Mouse (Mus musculus) ES-Bruce4 (cell line): ENCODE results near the gene Engase.

ENCODE experiments used
- CTCF ChIP-seq: IDR thresholded peaks from one replicate; pipeline ENCODE4 v1.8.1; 2011; ENCODE audit warnings: low read depth, low read length
- EP300 ChIP-seq: IDR thresholded peaks from 2 replicates; pipeline ENCODE4 v1.6.1; 2011; ENCODE audit warnings: low read depth, low read length; ENCODE audit not compliant: insufficient read depth
- POLR2A ChIP-seq: IDR thresholded peaks from one replicate; pipeline ENCODE4 v1.8.1; 2011; ENCODE audit warnings: low read length; ENCODE audit not compliant: insufficient read depth

DNA sequence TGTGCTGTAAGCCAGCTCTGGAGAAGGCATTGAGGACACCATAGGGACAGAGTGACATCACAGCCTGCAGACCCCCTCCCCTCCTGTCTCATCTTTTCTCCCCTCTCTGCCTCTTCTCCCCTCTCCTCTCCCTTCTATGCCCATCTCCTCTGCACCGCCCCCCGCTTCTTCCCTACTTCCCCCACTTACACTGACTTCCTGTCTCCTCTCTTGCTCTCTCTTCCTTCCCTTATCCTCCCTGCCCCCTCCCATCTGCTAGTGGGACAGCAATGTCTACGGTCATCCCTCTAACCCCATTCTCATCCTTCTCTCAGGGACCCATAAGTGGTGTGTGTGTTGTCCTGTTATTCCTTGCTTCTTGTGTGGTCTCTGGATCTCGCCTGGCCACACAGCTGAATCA lies 17.1 kb upstream of the Engase start:
- no peak for TF ChIP-seq CTCF
- TF ChIP-seq EP300 = no peak
- TF ChIP-seq POLR2A = no peak
